Mouse (Mus musculus) telencephalon, adult 2 months (tissue): ENCODE results near the gene Plscr5.

Source experiments
- DNase-seq: peaks from one replicate; pipeline ENCODE4 v3.0.0-alpha.2; 2011; ENCODE audit warnings: low read depth, low spot score

Plscr5 gene

DNA sequence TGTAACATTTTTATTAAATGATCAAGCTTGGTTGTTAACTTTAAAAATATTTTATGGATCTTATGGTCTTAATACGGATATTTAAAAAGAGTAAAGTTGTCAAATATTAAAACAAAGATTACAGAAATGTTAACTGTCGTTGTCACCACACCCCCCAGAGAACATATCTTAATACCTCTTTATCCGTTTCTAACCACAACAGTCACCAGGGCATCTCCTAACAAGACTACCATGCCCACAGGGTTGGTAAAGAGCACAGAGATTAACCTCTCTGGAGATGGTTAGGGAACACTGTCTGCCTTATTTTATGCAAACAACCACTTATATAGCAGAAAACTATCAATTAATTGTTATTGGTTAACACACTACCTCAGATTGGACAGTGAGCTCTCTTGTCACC lies 34.1 kb downstream of the Plscr5 start:
- no peak for DNase-seq

DNA sequence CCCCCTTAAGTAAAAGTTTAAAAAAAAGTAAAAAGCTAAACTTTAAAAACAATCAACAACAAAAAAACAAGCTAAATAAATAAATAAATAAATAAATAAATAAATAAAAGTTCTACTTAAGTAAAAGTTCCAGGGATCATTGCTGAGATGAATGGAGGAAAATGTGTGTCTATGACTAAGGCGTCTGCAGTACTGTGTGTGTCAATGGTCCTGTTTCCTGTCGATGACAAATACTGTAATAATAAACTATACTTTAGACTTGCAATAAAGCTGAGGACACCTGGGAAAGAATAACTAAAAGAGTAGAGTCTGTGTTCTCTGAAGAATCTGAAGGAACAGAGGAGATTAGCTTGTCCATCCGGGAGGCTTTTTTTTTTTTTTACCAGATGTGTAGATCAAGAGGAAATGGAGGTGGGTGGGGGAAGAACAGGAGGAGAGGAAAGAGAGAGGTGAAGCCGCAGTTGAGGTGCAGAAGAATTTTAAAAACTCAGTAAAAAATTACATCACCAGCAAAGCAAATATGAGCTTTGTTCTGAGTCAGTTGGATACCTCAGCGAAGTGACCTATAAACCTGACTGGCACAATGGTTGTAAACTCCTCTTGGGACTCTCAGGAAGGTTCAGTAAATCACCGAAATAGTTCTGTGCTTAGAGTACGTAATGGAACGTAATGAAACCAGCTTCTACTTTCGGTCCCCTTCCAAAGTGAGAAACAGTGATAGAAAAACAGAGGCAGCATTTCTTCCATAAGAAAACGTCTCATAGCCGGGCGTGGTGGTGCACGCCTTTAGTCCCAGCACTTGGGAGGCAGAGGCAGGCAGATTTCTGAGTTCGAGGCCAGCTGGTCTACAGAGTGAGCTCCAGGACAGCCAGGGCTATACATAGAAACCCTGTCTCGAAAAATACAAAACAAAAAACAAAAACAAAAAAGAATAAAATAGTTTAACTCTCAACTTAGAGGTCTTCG lies 36.4 kb downstream of the Plscr5 start:
- no peak for DNase-seq

DNA sequence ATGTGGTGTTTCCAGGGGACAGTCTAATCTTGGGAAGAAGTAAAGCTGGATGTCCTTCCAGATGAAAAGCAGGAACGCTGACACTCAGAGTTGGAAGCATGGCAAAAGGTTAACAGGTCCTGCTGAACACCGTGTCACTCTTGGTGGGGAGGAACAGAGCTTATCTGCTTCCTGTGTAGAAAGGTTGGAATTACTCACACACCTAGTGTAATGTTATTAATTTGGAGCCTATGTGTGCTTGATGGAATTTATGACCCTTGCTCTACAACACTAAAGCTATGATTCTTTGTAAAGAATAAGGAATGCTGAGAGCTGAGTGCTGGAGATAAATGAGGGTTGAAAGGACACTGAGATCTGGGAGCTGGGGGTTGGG lies 37.1 kb downstream of the Plscr5 start:
- DNase-seq, result no peak

DNA sequence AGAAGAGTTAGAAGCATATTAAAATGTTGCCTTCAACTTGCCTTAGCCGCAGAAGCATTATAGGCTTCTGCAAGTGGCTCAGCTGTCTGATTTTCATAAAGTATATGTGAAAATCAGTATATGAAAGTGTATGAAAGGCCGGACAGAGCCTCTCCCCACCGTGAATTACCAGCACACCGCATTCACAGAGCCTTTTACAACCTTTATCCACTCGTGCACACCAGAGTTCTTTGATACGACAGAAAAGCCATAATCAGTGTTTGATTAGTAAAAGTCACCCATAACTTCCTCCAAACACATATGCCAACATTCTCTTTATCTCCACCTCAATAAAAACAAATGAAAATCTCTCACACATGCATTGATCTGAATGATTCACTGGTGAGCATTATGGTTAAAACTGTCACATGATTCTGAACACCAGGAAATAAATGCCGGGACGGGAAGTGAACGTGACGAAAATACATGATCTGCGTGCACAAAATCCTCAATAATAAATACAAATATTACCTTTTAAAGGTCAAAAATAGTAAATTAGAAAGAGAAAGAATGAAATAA lies 42.2 kb downstream of the Plscr5 start:
- DNase-seq, result no peak

GRCm38 (mm10) chr9:92248773-92249446 lies 56.2 kb downstream of the Plscr5 start:
- DNase-seq, result no peak

- DNase-seq, result no peak
These were observed 56.7 kb downstream of the Plscr5 start, which contains the start of gene Plscr1 for GRCm38 (mm10) chr9:92249447-92249852. Plscr1 (plus strand) TSS chr9:92249750.

GRCm38 (mm10) chr9:92249987-92250772 lies 57.4 kb downstream of the Plscr5 start:
- peak; percentile 15 for DNase-seq

DNA sequence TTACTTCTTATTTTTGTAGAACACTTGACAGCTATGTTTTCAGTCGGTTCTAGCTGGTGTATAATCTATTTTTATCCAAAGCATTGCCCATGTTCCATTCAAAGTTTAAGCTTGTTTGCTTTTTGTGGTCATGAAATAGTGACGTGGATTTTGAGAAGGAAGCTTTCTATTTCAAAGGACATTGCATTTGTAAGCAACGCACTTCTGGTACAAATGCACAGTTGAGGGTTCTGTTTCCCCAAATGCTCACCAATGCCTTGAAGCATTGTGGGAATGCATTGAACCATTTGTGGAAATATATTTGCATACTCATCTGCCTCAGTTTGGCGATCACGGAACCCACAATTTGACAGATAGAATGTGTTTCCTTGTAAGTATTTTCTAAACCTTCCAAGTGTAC lies 60.0 kb downstream of the Plscr5 start:
- no peak for DNase-seq

DNA sequence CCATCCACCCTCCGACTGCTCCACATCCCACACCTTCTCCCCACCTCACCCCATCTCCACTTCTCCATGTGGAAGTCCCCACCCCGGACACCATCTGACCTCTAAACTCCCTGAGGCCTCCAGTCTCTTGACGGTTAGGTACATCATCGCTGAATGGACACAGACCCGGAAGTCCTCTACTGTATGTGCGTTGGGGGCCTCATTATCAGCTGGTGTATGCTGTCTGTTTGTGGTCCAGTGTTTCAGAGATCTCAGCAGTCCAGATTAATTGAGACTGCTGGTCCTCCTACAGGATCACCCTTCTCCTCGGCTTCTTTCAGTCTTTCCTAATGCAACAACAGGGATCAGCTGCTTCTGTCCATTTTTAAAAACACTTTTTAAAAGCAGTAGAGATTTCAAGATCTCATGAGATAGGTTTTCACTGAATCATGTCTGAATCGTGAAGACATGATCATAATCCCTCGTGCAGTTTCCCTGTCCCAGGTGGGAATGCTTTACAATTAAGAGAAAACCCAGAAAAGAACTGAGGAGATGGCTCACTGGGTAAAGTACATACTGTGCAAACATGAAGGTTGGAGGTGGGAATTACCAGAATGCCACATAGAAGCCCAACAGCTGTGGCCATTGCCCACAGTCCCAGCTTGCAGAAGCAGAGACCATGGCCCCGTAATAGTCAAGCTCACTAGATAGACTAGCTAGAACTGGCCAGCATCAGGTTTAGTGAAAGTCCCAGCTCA lies 61.0 kb downstream of the Plscr5 start:
- no peak for DNase-seq
